Mouse (Mus musculus): ENCODE results near the gene Casp8. TPM values are rescaled to one million over a fixed set of nuclear protein-coding genes. Genes with fewer than 3 reads are reported as not detected.
"Not testable (repeated sequence)": the region's sequence is repeated elsewhere in the genome, so short reads cannot be mapped to it uniquely, and the experiment has no call there.

The Casp8 gene
- polyA plus RNA-seq, 1 experiment from 2014 or later: 28.8 TPM

DNA sequence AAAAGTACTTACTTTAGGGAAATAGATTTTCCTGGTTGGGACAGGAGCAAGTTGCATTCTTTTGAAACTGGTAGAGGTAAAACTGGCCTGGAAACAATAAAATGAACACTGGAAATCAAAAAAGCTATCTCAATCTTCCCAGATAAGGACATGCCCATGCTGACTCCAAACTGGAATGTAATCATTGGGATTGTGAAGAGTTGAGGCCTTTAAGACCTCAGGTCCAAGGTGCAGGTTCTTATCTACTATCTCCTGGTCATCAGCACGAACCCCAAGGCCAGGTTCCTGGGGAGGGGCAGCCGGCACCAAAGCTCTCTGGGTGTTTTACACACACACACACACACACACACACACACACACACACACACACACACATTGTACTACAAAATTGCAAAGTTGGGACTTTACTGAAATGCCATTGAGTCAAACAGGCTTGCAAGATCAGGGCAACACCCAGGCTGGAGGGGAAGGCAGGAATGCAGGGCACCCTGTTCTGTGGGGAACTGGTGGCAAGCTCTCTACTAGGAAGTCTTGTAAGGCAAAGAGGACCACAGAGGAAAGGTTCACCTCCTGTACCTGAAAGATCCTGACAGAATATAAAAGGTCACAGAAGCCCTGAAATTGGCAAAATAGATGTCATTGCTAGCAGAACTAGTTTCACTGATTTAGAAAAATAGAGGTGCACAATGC, 96.5 kb downstream of the Casp8 start:
- DNase-seq (ENCODE audit: low spot score); H3K4me3 ChIP-seq (ENCODE audit: low read depth, low read length); ATAC-seq (replicated peaks; ENCODE audit: low FRiP score); H3K4me2 ChIP-seq; H3K27ac ChIP-seq (ENCODE audit: low read depth, low read length); H3K4me1 ChIP-seq (replicated peaks; ENCODE audit: control insufficient read depth, insufficient read depth, low read length); H3K36me3 ChIP-seq (ENCODE audit: control insufficient read depth, insufficient read depth, low read length); H3K9ac ChIP-seq (ENCODE audit: low read depth, low read length); H3K27me3 ChIP-seq (replicated peaks; ENCODE audit: control insufficient read depth, insufficient read depth, low read length); H3K9me3 ChIP-seq (ENCODE audit: control insufficient read depth, low read length): not testable (repeated sequence)
- 63% methylated on average over 2 of the region's 2 CpGs for WGBS

GRCm38 (mm10) chr1:58892386-58892785, 97.2 kb downstream of the Casp8 start:
- not testable (repeated sequence) for H3K9me3 ChIP-seq (ENCODE audit: control insufficient read depth, low read length); H3K36me3 ChIP-seq (ENCODE audit: control insufficient read depth, insufficient read depth, low read length); H3K4me2 ChIP-seq; DNase-seq (ENCODE audit: low spot score); ATAC-seq (replicated peaks; ENCODE audit: low FRiP score); H3K4me3 ChIP-seq (ENCODE audit: low read depth, low read length); H3K9ac ChIP-seq (ENCODE audit: low read depth, low read length); H3K27me3 ChIP-seq (replicated peaks; ENCODE audit: control insufficient read depth, insufficient read depth, low read length); H3K27ac ChIP-seq (ENCODE audit: low read depth, low read length); H3K4me1 ChIP-seq (replicated peaks; ENCODE audit: control insufficient read depth, insufficient read depth, low read length)
- WGBS: 83% methylated on average over 8 of the region's 8 CpGs

Other genes starting within 250 kb of the Casp8 start
- gene Fam126b, start 209.1 kb upstream of the Casp8 start, polyA plus RNA-seq (2014; fragmentation: Nextera tagmentation; extraction: Ambion mirVana): 6.5 and 7.3 TPM in 2 replicates
- gene Ndufb3, start 209.0 kb upstream of the Casp8 start, polyA plus RNA-seq (2014; fragmentation: Nextera tagmentation; extraction: Ambion mirVana): 172 and 182 TPM in 2 replicates
- not detected in 2 replicates for gene Als2cr12, start 99.4 kb upstream of the Casp8 start, polyA plus RNA-seq (2014; fragmentation: Nextera tagmentation; extraction: Ambion mirVana)
- gene Cflar, start 83.9 kb upstream of the Casp8 start, polyA plus RNA-seq (2014; fragmentation: Nextera tagmentation; extraction: Ambion mirVana): 18.6 and 20.4 TPM in 2 replicates
- 24.0 and 26.1 TPM in 2 replicates for gene Trak2, start 178.1 kb downstream of the Casp8 start, polyA plus RNA-seq (2014; fragmentation: Nextera tagmentation; extraction: Ambion mirVana)
- 28.0 and 35.7 TPM in 2 replicates for gene Stradb, start 178.1 kb downstream of the Casp8 start, polyA plus RNA-seq (2014; fragmentation: Nextera tagmentation; extraction: Ambion mirVana)